Mouse (Mus musculus): ENCODE results near the gene Acaca.
"Not testable (repeated sequence)": the region's sequence is repeated elsewhere in the genome, so short reads cannot be mapped to it uniquely, and the experiment has no call there.

Acaca gene

DNA sequence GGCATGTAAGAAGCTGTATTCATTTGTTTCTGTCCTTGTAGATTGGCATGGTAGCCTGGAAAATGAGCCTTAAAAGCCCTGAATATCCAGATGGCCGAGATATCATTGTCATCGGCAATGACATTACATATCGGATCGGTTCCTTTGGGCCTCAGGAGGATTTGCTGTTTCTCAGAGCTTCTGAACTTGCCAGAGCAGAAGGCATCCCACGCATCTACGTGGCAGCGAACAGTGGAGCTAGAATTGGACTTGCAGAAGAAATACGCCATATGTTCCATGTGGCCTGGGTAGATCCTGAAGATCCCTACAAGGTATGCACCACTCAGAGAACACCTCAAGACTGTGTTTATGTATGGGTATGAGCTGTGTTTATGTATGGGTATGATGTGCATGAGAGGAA is 208.8 kb downstream of the Acaca start:
- not testable (repeated sequence) for DNase-seq (ENCODE audit: low spot score)

DNA sequence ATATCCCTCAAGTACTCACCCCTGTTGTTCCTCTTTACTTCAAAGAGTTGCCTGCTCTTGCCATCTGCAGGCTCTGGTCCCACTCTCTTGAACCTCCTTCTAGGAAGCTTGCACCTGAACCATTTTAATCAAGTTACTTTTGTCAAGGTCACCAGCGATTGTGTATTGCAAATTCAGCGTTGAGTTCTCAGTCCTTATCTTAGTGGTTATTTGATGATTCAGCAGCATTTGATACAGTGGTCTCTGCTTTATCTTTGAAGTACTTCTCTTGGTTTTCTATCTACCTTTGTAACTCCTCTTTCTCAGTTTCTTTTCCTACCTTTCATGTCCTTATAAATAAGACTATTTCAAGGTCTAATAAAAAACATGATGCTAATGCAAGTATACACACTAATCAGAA is 211.2 kb downstream of the Acaca start:
- DNase-seq (ENCODE audit: low spot score): no peak

DNA sequence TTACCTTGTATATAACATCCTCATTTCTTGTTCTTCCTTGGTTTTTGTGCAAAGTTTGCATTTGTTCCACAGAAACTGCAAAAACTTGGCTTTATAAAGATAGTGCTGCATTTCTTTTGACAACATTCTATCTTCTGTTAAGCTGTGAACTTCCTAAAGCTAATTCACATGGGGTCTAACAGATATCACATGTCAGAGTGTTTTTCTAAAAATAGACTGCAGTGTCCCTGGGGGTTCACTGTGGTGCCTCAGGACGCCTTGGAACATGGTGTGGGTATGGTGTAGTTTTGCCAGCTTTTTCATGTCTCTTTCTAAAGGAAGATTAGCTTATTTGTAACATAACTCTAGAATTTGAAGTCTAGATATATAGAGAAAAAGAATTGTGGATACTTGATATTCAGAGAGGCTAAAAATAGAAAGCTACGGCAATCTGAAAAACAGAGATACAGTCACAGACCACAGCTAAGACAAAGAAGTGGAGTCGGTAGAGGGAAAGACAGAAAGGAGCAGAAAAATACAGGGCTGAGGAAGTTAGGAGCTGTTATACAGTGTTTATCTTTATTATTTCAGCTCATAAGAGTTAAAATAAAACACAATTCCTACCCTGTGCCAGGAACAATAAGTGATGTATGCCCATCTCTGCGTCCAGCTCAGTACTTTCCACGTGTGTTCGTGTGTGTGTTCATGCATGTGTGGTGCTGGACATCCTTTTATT is 215.2 kb downstream of the Acaca start:
- DNase-seq (ENCODE audit: low spot score): no peak

DNA sequence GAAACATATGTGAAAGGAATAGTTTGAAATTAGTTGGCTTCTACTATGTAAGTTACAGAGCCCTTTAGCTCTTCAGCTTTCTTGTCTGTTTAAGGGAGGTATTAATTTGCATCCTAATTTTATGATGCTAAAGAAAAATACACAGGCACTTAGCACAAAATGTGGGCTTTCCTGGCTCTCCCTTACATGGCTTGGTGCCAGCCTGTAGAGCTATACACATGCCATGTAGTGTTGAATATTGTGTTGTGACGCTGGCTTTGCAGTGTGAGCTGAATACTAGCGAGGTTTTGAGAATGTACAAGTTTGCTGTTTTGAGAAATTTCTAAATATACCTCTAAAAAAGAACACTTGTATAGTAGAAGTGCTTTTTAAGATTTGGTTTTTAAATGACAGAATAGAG is 218.3 kb downstream of the Acaca start:
- no peak for DNase-seq (ENCODE audit: low spot score)

DNA sequence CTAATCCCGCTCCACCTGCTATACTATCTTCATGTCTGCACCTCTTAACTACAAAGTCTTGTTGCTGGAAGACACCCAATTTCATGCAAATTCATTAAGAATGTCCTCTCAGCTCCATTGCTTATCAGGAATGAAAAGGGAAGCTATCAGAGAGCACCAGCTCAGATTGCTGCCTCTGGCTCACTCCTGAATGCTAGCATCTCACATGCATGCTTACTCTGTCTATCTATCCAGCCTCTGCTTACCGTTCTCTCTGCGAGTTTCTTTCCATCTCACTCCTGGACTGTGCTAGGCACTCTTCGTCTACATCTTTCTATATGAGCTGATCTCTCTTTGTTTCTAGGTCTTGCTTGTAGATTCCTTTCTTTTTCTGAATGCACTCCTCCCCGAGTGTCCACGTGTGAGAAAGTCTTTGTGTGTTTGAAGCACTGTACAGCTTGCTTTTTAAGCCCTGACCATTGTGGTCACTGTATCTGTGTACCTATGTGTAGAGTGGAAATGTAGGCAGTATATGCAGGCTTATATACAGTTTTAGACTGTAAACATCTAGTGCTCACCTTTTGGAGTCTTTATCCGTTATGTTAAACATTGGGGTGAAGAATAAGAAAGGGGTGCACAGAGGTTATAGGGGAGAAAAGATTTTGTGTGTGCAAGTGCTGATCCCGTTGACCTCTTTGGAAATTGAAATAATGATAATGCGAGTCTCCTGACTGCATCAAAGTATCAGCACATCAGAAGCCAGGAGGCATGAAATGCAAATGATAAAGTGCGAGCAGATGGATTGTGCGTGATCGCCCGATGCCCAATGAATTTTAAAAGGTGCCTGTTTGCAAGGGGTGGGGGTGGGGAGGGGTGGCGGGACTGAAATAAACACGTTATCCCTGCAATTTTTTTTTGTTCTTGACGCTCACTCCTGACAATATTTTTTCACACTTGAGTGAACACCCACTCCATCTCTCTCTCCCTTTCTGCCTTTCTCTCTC is 219.7 kb downstream of the Acaca start:
- no peak for DNase-seq (ENCODE audit: low spot score)

DNA sequence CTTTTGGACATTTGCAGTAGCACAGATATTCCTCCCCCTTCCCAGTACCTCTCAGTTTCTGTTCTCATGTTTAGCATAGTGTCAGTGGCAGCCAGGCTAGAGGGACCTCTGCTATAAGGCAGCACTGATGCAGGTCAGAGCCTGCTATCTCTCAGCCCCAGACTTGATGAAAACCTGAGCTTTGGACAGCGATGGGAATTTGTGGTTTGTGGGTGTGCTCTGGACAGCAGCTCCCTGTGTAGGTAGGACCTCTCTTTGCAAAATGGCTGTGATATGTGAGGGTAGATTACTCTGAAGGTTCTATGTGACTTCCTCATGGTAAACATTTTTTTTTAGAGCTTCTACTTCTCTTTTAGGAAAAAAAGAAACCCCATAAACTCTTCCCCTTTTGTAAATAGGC is 221.7 kb downstream of the Acaca start:
- DNase-seq (ENCODE audit: low spot score): no peak

DNA sequence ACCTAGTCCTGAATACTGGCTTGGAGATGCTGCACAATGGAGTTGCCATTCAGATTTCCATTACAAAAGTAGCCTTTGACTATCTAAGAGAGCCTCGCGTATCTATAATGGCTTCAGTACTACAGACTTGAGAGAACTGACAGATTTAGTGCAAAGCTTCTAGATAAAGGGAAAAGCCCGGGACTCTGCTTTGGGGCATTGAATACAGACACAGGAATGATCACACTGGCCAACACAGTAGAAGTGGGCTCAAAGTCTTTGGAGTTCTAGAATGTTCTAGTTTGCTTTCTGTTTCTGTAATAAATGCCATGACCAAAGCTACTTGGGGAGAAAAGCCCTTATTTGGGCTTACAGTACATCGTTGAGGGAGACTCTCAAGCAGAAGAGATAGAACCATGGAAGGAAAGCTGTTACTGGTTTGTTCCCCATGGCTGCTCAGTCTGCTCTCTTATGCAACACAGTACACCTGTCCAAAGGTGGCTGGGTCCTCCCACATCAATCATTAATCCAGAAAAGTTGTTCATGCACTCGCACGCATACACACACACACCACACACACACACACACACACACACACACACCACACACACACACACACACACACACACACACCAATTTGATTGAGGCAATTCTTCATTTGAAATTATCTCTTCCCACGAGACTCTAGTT is 223.7 kb downstream of the Acaca start:
- no peak for DNase-seq (ENCODE audit: low spot score)

DNA sequence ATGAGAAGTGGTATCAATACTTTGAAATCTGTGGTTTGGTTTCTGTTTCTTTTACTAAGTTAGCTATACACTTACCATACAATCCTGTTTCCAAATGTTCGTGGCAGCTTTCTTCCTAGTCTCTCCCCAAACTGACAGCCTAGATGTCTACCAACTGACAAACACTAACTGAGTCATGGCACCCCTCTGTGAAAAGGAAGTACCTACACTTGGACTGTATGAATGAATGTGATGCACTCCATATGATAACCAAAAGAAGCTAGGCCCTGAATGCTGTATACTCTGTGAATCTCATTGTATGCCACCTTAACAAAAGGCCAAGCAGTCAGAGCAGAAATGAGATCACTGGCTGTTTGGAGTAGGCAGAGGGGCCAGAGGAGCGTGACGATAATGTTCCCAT is 227.8 kb downstream of the Acaca start:
- DNase-seq (ENCODE audit: low spot score): no peak

DNA sequence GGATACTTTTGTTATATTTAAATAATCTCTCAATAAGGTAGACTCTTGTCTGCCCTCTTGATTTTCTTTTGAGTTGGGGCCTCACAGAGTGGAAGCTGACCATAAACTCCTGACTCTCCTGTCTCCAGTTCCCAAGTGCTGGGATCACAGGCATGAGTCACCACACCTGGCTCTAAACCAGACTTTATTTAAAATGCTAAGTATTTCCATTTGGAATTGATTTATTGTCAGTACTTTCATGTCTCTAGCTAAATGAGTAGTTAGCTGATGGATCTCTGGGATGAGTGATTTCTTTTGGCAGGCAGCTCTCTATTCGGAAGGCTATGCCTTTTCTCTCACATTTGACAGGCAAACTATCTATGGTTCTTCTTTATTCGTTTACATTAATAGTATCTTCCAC is 228.3 kb downstream of the Acaca start:
- no peak for DNase-seq (ENCODE audit: low spot score)

DNA sequence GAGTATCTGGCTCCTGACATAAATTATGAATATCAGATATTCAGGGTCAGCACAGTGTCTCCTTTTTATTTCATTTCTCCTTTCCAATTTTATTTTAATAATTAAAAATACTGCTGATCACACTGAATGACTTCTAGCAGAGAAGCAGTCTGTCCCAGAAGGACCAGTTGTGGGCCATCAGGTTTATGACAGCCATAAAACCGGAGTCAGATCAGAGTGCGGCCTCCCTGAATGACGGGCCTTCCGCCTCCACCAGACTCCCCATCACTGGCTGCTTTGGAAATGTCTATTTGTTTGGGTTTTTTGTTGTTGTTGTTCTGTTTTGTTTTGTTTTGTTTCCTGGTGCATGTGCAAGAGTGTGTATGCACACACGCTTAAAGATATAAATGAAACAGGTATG is 232.1 kb downstream of the Acaca start:
- DNase-seq (ENCODE audit: low spot score): no peak

DNA sequence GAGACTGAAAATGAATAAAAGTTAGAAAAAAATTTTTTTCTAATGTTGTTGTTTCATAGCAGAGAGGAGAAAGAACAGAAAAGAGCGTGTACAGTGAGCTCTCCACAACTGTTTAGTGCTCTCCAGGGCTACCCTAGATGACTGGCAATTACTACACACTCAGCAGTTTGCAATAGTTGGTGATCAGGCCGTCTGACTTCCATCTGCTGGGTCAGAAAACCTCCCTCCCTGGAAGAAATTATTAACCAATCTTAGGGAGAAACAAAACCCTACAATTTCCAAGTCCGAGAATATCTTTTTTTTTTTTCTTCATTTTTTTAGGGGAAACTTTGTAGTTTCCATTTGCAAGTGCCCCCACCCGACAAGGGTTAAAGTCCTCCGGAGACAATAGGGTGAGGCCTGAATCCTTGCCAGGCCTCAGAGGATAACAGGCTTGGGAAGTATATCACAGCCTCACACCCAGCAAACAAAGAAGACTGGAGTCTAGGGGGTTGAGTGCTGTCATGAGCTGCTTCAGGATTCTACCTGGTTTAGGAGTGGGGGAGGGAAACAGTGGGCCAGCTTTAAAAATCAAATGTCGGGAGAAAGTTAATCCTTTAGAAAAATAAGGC is 233.3 kb downstream of the Acaca start:
- no peak for DNase-seq (ENCODE audit: low spot score)

DNA sequence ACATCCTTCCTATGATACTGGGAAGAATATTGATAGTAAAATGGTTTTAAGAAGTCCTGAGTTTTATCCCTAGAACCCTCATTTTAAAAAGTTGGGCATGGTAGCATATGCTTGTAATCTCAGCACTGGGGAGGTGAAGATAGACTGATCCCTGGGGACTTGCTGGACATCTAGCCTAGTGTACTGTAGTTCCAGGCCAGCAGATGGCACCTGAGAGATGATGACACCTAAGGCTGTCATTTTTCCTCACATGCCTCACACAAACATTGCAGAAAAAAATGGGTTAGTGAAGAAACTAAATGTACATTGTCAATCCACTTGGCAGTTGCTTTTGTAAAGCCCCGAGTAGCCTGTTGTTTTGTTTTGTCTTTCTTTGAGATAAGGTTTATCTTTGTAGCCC is 235.8 kb downstream of the Acaca start:
- no peak for DNase-seq (ENCODE audit: low spot score)

DNA sequence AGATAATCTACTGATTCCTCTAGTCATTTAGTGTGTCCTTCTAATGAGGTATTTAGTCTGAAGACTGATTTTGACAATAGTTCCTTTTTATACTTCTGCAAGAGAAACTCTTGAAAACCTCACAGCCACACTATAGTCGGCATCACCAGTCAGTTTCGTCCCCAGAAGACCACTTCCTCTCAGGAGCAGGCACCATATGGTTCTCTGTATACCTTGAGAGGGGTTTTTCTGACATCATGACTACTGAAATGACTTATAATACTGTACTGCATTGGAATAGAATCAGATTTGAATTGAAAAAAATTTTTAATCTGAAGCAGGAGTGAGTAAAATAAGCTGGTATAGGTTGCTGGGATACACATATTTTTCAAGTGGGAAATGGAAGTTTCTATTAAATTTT is 239.4 kb downstream of the Acaca start:
- DNase-seq (ENCODE audit: low spot score): no peak

DNA sequence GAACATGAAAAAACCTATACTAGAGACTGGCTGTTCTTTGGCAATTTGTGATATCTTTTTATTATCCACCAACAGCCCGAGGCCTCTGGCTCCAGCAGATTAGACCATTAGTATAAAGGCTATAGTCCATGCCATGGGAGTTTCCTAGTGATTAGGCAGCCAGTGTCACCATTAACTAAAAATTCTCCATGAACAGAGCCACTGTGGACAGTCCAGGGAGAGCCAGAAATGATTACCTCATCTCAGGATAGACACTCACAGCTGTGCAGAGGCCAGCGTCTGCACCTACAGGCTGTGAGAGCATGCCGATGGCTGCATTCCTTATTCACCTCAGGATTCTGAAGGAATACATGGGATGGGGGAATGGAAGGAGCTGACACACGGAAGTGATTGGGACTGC is 243.7 kb downstream of the Acaca start:
- no peak for DNase-seq (ENCODE audit: low spot score)

DNA sequence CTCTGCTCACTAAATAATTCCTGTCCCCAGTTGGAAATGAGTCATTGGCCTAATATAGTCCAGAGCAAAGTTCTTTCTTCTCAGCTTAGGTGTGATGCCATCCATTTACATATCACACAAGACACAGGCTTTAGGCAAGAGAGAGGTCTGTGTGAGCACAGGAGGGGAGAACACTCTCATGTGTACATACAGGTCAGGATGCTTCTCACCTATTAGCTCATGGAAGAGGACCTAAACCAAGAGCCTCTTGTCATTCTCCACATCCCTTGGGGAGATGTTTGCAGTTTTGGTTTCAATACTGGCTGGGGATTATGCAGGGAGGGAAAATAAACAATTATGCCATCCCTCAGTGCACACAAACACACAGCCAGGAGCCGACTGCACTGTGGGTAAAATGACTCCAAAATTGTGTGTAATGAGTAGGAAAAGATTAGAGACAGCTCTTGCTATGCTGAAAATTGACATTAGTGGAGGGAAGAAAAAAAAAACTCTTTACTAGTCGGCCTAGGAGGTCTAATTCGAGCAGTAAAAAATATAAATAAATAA is 246.6 kb downstream of the Acaca start:
- DNase-seq (ENCODE audit: low spot score): no peak

DNA sequence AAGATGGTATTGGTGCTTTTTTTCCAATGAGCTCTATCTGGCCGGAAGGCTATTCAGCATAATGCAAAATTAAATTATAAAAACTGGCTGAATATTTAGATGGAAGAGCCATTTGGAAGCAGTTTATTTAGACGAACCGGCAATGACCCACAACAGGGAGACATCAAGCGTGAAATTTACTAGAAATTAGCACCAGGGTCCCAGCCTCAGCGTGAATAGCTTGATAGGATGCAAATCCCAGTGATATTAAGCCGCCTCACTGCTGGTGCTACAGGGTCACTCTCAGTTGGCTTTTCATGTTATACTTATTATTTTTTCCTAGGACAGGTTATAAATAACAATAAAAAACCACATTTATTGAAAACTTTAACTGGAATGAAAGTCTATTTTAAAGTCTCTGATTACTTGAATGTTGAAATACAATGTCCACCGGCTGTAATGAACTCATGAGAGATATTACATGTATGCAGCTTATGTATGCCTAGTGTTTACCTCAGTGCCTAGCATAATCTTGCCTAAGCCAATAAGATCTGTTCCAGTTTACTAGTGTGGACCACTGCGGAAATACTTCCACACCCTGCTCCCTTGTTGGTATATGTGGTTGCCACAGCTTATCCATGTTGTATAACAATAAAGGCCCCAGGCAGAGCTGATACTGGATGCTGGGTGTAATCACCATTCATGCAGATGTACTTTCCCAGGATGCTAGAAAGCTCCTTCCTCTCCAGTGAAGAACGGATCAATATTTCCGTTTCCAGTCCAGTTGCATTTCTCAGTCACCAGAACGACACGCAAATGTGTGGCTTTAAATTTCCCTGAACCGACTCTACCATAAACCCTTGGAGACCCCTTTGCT is 247.3 kb downstream of the Acaca start:
- no peak for DNase-seq (ENCODE audit: low spot score)

DNA sequence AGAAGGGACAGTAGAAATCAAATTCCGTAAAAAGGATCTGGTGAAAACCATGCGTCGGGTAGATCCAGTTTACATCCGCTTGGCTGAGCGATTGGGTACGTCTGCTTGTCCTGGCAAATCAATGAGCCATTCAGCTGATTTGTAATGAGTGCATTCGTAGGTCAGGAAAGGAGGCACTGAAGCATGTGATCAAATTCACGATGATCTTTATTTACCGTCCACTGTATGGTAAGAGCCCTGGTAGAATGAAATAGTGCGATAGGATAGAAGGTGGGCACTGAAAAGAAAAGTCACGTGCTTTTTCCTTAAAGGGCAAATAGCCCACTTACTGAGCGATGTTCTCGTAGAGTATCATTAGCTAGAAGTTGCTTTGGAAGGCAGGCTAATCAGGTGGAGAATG is 253.0 kb downstream of the Acaca start:
- DNase-seq (ENCODE audit: low spot score): no peak

DNA sequence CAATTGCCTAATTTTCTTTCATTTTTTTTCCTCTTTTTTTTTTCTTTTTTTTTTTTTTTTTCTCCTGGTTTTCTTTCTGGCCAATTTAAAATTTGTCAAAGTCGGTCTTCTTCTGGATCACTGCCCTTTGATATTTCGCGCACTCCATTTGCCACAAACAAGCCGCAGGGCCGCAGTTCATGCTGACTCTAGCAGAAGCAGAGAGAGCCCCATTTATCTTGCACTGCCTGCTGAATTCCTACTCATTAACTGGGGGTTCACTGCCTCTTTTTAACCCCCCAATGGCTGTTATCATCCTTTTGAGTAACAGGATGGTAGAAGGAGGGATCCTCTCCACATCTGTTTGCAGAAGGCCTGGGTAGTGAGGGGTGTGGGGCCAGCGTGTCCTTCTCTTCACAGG is 254.4 kb downstream of the Acaca start:
- DNase-seq (ENCODE audit: low spot score): no peak

DNA sequence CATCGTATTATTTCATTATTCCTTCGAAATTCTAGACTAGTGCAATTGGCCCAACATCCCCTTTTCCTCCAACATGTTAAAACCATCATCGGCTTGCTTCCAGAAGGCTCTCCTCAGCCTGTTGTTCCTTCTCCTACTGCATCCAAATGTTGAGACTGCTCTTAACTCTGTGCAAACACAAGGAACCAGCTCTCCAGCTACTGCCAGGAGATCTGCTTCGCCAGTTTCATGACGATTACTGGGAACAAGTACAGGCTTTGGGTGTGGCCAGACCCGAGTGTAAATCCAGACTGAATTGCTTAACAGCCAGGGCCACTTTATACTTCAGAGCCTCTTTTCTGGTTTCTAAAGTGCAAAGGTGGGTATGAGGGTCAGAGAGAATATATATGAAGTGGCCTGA is 259.9 kb downstream of the Acaca start:
- no peak for DNase-seq (ENCODE audit: low spot score)

DNA sequence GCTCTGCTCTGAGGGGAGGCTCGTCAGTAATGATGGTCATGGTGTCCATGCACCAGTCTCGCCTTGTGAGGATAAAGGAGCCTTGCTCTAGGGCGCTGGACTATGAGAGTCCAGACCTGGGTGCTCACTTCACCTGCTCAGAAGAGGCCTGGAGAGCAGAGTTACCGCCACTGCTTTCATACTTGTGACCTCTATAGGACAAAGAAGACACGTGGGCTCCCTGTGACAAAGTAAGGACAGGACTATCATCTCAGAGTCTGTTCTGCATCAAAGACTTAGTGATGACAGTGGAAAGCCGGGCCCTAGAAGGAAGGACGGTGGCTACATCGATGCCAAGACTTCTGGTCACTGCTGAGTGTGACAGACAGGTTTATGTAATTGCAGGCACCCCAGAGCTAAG is 261.7 kb downstream of the Acaca start:
- no peak for DNase-seq (ENCODE audit: low spot score)

DNA sequence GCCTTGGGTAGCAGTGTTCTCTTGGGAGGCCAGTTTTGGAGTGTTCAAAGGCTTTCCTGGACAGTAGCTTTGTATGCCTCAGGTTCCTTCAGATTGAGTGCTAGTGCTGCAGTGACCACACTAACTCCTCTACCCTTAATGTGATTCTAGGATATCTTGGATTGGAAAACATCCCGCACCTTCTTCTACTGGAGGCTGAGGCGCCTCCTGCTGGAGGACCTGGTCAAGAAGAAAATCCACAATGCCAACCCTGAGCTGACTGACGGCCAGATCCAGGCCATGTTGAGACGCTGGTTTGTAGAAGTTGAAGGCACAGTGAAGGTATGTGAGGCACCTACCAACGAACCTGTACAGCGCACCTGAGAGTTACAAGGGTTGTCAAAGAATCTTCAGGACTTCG is 262.6 kb downstream of the Acaca start:
- DNase-seq (ENCODE audit: low spot score): not testable (repeated sequence)

All from ovary, postnatal 36 days (tissue).